Mouse (Mus musculus) liver, embryonic 13.5 days (tissue): Measurements from ENCODE around the gene Chia1. TPM values are rescaled to one million over a fixed set of nuclear protein-coding genes. Genes with fewer than 3 reads are reported as not detected.
"Not testable (repeated sequence)": the region's sequence is repeated elsewhere in the genome, so short reads cannot be mapped to it uniquely, and the experiment has no call there.

Experiments used
- ATAC-seq: fragments of 200-750 bp; cut with Nextera tagmentation; 2 replicates; pipeline ENCODE4 v1.8.0; 2017; ENCODE audit warnings: low read depth, mild to moderate bottlenecking, moderate number of reproducible peaks, moderate library complexity
- DNase-seq: peaks from one replicate; pipeline ENCODE4 v3.0.0; 2022
- H3K27ac ChIP-seq: fragments of 300-500 bp; sonication (generic); 2 replicates; pipeline ENCODE4 v1.5.1; 2015; ENCODE audit warnings: moderate library complexity, mild to moderate bottlenecking, inconsistent platforms
- H3K27me3 ChIP-seq: fragments of 300-500 bp; sonication (generic); 2 replicates; pipeline ENCODE4 v1.6.1; 2015; ENCODE audit warnings: mild to moderate bottlenecking, inconsistent platforms
- H3K36me3 ChIP-seq: fragments of 300-500 bp; sonication (generic); 2 replicates; pipeline ENCODE4 v1.6.1; 2015; ENCODE audit warnings: mild to moderate bottlenecking, inconsistent platforms
- H3K4me1 ChIP-seq: fragments of 300-500 bp; sonication (generic); replicated peaks from 2 replicates; pipeline ENCODE4 v1.6.1; 2015; ENCODE audit warnings: inconsistent platforms
- H3K4me2 ChIP-seq: fragments of 300-500 bp; sonication (generic); 2 replicates; pipeline ENCODE4 v1.6.1; 2015; ENCODE audit warnings: inconsistent platforms, mild to moderate bottlenecking, moderate library complexity
- H3K4me3 ChIP-seq: fragments of 300-500 bp; sonication (generic); replicated peaks from 2 replicates; pipeline ENCODE4 v1.5.1; 2015; ENCODE audit warnings: mild to moderate bottlenecking, inconsistent platforms
- H3K9ac ChIP-seq: fragments of 300-500 bp; sonication (generic); 2 replicates; pipeline ENCODE4 v1.6.1; 2015; ENCODE audit warnings: mild to moderate bottlenecking, inconsistent platforms
- H3K9me3 ChIP-seq: fragments of 300-500 bp; sonication (generic); replicated peaks from 2 replicates; pipeline ENCODE4 v1.6.1; 2016; ENCODE audit warnings: inconsistent platforms
- WGBS: fragments of 180-500 bp; shearing (Covaris S2); methylation state at CpG from one replicate; pipeline ENCODE4 v1.1.7; 2015; ENCODE audit not compliant: insufficient replicate concordance; 5-methylcytosine and 5-hydroxymethylcytosine counted together
- polyA plus RNA-seq: library from polyadenylated mRNA; unstranded; fragments of >200 nt; fragmentation: Nextera tagmentation; extraction: Ambion mirVana; gene quantifications from 2 replicates; pipeline ENCODE4 v1.2.1, GENCODE M21; 2015

Gene Chia1
- polyA plus RNA-seq, 1 experiment from 2014 or later, result not detected

GRCm38 (mm10) chr3:106171135-106171731 lies 58.2 kb downstream of the Chia1 start:
- no peak overlapping the region for H3K4me3 ChIP-seq
- H3K27me3 ChIP-seq, result no peaks in the 10 kb centered on the region
- DNase-seq (no peak), ATAC-seq (no peak)
- H3K9ac ChIP-seq, result no peak overlapping the region
- H3K27ac ChIP-seq, result no peak overlapping the region
- no peaks in the 10 kb centered on the region for H3K36me3 ChIP-seq
- WGBS, result 65% methylated on average over 1 of the region's 1 CpGs
- no peaks in the 10 kb centered on the region for H3K4me1 ChIP-seq
- H3K4me2 ChIP-seq, result no peak overlapping the region
- peaks cover 5% of the 10 kb centered on the region; the same call in 1 of the 2 replicates for H3K9me3 ChIP-seq

DNA sequence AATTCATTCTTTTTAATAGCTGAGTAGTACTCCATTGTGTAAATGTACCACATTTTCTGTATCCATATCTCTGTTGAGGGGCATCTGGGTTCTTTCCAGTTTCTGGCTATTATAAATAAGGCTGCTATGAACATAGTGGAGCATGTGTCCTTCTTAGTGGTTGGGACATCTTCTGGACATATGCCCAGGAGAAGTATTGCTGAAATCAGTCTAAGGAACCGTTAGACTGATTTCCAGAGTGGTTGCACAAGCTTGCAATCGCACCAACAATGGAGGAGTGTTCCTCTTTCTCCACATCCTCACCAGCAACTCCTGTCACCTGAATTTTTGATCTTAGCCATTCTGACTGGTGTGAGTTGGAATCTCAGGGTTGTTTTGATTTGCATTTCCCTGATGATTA lies 59.5 kb downstream of the Chia1 start:
- H3K4me2 ChIP-seq, H3K9ac ChIP-seq, H3K4me3 ChIP-seq, ATAC-seq, H3K4me1 ChIP-seq, H3K27ac ChIP-seq, DNase-seq, H3K27me3 ChIP-seq, H3K36me3 ChIP-seq: not testable (repeated sequence)
- peaks cover 10% of the 10 kb centered on the region for H3K9me3 ChIP-seq
- WGBS, result 37% methylated on average over 2 of the region's 2 CpGs

DNA sequence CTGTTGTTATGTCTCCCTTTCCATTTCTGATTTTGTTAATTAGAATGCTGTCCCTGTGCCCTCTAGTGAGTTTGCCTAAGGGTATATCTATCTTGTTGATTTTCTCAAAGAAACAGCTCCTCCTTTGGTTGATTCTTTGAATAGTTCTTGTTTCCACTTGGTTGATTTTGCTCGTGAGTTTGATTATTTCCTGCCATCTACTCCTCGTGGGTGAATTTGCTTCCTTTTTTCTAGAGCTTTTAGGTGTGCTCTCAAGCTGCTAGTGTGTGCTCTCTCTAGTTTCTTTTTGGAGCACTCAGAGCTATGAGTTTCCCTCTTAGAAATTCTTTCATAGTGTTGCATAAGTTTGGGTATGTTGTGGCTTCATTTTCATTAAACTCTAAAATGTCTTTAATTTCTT lies 61.9 kb downstream of the Chia1 start:
- H3K4me3 ChIP-seq, DNase-seq, ATAC-seq, H3K4me2 ChIP-seq, H3K27me3 ChIP-seq, H3K4me1 ChIP-seq, H3K27ac ChIP-seq, H3K36me3 ChIP-seq, H3K9ac ChIP-seq: not testable (repeated sequence)
- 28% methylated on average over 2 of the region's 2 CpGs for WGBS
- peaks cover 15% of the 10 kb centered on the region for H3K9me3 ChIP-seq

DNA sequence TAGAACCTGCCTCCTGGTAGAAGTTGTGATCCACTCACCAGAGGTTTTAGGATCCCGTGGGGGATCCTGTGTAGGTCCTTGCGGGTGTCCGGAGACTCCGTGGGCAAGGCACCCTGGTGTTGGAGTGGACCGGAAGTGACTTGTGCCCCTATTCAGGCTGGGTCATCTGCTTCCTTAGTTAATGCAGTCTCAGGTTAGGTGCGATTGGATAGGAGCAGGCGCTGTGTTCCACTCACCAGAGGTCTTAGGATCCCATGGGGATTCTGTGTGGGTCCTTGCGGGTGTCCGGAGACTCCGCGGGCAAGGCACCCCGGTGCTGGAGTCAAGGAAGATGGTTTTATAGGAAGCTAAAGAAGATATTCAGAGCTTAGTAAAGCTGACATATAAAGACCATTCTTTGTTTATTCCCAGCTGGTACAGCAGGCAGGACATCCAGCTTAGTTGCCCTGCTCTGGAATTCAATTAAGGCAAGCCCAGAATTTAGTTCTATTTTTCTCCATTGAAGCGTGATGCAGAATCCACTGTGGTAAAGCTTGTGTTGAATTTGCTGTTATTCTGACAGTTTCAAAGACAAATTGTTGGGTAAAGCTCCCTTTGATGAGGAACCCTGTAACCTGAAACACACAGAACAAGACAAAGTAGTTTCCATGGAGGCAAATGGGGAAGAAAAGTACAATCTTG lies 64.6 kb downstream of the Chia1 start:
- WGBS, result 71% methylated on average over 13 of the region's 13 CpGs
- DNase-seq (no peak), ATAC-seq (no peak)
- Histone ChIP-seq H3K4me3 (no peak overlapping the region), H3K9me3 (peaks cover 17% of the 10 kb centered on the region), H3K4me1 (no peaks in the 10 kb centered on the region), H3K27ac (no peak overlapping the region), H3K9ac (no peak overlapping the region), H3K36me3 (no peaks in the 10 kb centered on the region), H3K27me3 (no peaks in the 10 kb centered on the region), H3K4me2 (no peak overlapping the region)

Other genes starting within 250 kb of the Chia1 start
- 0.44 and 0.51 TPM in 2 replicates for gene Adora3, start 242.4 kb upstream of the Chia1 start, polyA plus RNA-seq
- gene Tmigd3, start 242.3 kb upstream of the Chia1 start, polyA plus RNA-seq, result 0.18 TPM in 1 of 2 replicates, not detected in the other
- gene I830077J02Rik, start 180.6 kb upstream of the Chia1 start, polyA plus RNA-seq, result 2.1 and 3.8 TPM in 2 replicates
- 65.8 and 69.1 TPM in 2 replicates for gene Wdr77, start 153.9 kb upstream of the Chia1 start, polyA plus RNA-seq
- 392 and 451 TPM in 2 replicates for gene Atp5f1, start 153.1 kb upstream of the Chia1 start, polyA plus RNA-seq
- 0.71 and 1.3 TPM in 2 replicates for gene Ovgp1, start 139.5 kb upstream of the Chia1 start, polyA plus RNA-seq
- gene Pifo, start 98.6 kb upstream of the Chia1 start, polyA plus RNA-seq, result not detected in 2 replicates
- 0.08 TPM in 1 of 2 replicates, not detected in the other for gene Chil5, start 80.4 kb upstream of the Chia1 start, polyA plus RNA-seq
- 0.16 and 0.29 TPM in 2 replicates for gene Chil3, start 54.3 kb downstream of the Chia1 start, polyA plus RNA-seq
- not detected in 2 replicates for gene Chil4, start 106.3 kb downstream of the Chia1 start, polyA plus RNA-seq